Mouse (Mus musculus) ES-E14 (cell line): Measurements from ENCODE around the gene Sema6d.

Source experiments
- CHD2 ChIP-seq: IDR thresholded peaks from 2 replicates; pipeline ENCODE4 v1.6.1; 2014; ENCODE audit warnings: mild to moderate bottlenecking, low read depth, low read length, inconsistent platforms
- HCFC1 ChIP-seq: IDR thresholded peaks from 2 replicates; pipeline ENCODE4 v1.6.1; 2012; ENCODE audit warnings: low read length, inconsistent platforms, borderline replicate concordance; ENCODE audit not compliant: insufficient read depth
- MAFK ChIP-seq: IDR thresholded peaks from 2 replicates; pipeline ENCODE4 v1.6.1; 2014; ENCODE audit warnings: mild to moderate bottlenecking, low read depth, low read length, inconsistent platforms; ENCODE audit not compliant: insufficient read depth

GRCm38 (mm10) chr2:124189271-124189670, 99.5 kb downstream of the Sema6d start:
- TF ChIP-seq MAFK (no peak), HCFC1 (no peak), CHD2 (no peak)
